8 mouse cellular contexts compared by ENCODE assay signal in genomic region chr5:122636958-122637357, GRCm38 (mm10). TPM values are rescaled to one million over a fixed set of nuclear protein-coding genes. Genes with fewer than 3 reads are reported as not detected.
A peak's percentile ranks its signal among the peaks of the same experiment; 100 is the strongest.
DNase-seq lines count a peak whose midpoint lies in the region; ATAC-seq and TF ChIP-seq lines count a peak whose summit lies in the region.

No protein-coding gene starts in this region.

- WGBS in hindbrain, embryonic 16.5 days = 43% methylated on average over 16 of the region's 16 CpGs
- 56% methylated on average over 16 of the region's 16 CpGs for WGBS in midbrain, embryonic 11.5 days

- TF ChIP-seq CTCF in cortical plate, adult 2 months (IDR thresholded peaks at IDR 0.05; ENCODE audit: extremely low read depth, insufficient read depth, low read length) = no peak

- H3K4me3 ChIP-seq in cortical plate, adult 2 months (ENCODE audit: insufficient read depth, low read length) = peak overlapping the region; percentile 19
- H3K4me3 ChIP-seq in hindbrain, embryonic 16.5 days (ENCODE audit: low read length) = peak overlapping the region; percentile 27
- H3K4me3 ChIP-seq in midbrain, embryonic 11.5 days (ENCODE audit: low read depth, low read length) = no peak overlapping the region

- DNase-seq in cerebellum, postnatal 36 days = peak; percentile 29 to 34
- no peak for DNase-seq in cerebellum, adult 11 months
- no peak for DNase-seq in midbrain, embryonic 11.5 days (ENCODE audit: low spot score, missing footprints)
- DNase-seq in left cerebral cortex, postnatal 14 days (ENCODE audit: low spot score in 2 of 2) = no peak
- no peak for DNase-seq in gastrocnemius, postnatal 4 days (ENCODE audit: low spot score in 2 of 2)
- no peak for DNase-seq in thymus, postnatal 14 days

- peak overlapping the region; percentile 50 for H3K4me2 ChIP-seq in hindbrain, embryonic 16.5 days (ENCODE audit: low read length)
- peak overlapping the region; percentile 40 for H3K4me2 ChIP-seq in midbrain, embryonic 11.5 days

- intact Hi-C loops in left cerebral cortex, postnatal 14 days (cut with DNase I) = no loop called here

- no peak for ATAC-seq in hindbrain, embryonic 16.5 days
- no peak for ATAC-seq in midbrain, embryonic 11.5 days (ENCODE audit: low FRiP score)

- no peaks in the 10 kb centered on the region for H3K9me3 ChIP-seq in hindbrain, embryonic 16.5 days (ENCODE audit: control insufficient read depth, low read length)
- H3K9me3 ChIP-seq in midbrain, embryonic 11.5 days (ENCODE audit: control insufficient read depth, low read length) = no peaks in the 10 kb centered on the region

- no peak for TF ChIP-seq POLR2A in cortical plate, adult 2 months (IDR thresholded peaks at IDR 0.05; ENCODE audit: extremely low read depth, insufficient read depth, low read length)

- H3K4me1 ChIP-seq in cortical plate, adult 2 months (ENCODE audit: control insufficient read depth, insufficient read depth, low read length) = no peaks in the 10 kb centered on the region
- no peaks in the 10 kb centered on the region for H3K4me1 ChIP-seq in hindbrain, embryonic 16.5 days (ENCODE audit: control insufficient read depth, insufficient read depth, low read depth, low read length)
- H3K4me1 ChIP-seq in midbrain, embryonic 11.5 days (ENCODE audit: control insufficient read depth, insufficient read depth, low read length) = 0 out of 2 replicates have a peak, but pooled peaks cover 3% of the 10 kb centered on the region

- no peak overlapping the region for H3K27ac ChIP-seq in cortical plate, adult 2 months (ENCODE audit: insufficient read depth, low read length)
- H3K27ac ChIP-seq in hindbrain, embryonic 16.5 days (ENCODE audit: low read depth, low read length) = no peak overlapping the region
- H3K27ac ChIP-seq in midbrain, embryonic 11.5 days (ENCODE audit: low read depth, low read length) = no peak overlapping the region

- H3K9ac ChIP-seq in hindbrain, embryonic 16.5 days (ENCODE audit: low read depth, low read length) = 0 out of 2 replicates have a peak overlapping the region, but pooled peaks have one; percentile 2
- H3K9ac ChIP-seq in midbrain, embryonic 11.5 days (ENCODE audit: low read length) = no peak overlapping the region

- no peaks in the 10 kb centered on the region for H3K36me3 ChIP-seq in hindbrain, embryonic 16.5 days (ENCODE audit: control insufficient read depth, insufficient read depth, low read length)
- no peaks in the 10 kb centered on the region for H3K36me3 ChIP-seq in midbrain, embryonic 11.5 days (ENCODE audit: control insufficient read depth, insufficient read depth, low read length)

- no peaks in the 10 kb centered on the region for H3K27me3 ChIP-seq in hindbrain, embryonic 16.5 days (replicated peaks; ENCODE audit: control insufficient read depth, insufficient read depth, low read length)
- H3K27me3 ChIP-seq in midbrain, embryonic 11.5 days (ENCODE audit: control insufficient read depth, insufficient read depth, low read length) = no peaks in the 10 kb centered on the region

RNA-seq across cellular contexts. Expression of gene P2rx7, which starts 6.8 kb away (rescaled TPM):
- 18.7 and 18.9 TPM in 2 replicates for polyA plus RNA-seq in cortical plate, adult 2 months (2012; rRNA removed)
- 4.8 and 6.1 TPM in 2 replicates for polyA plus RNA-seq in hindbrain, embryonic 16.5 days (2015; fragmentation: Nextera tagmentation; extraction: Ambion mirVana)
- polyA plus RNA-seq in midbrain, embryonic 11.5 days (2014; fragmentation: Nextera tagmentation; extraction: Ambion mirVana) = 0.63 and 0.92 TPM in 2 replicates
- 1 to 10 TPM; 6.3 to 6.8 TPM for total RNA-seq in left cerebral cortex, postnatal 14 days (2021)
- 1 to 10 TPM; 5.1 to 6.0 TPM for total RNA-seq in gastrocnemius, postnatal 4 days (2021)

RNA-seq across cellular contexts. Expression of gene Ift81, which starts 22.6 kb away (rescaled TPM):
- polyA plus RNA-seq in cortical plate, adult 2 months (2012; rRNA removed) = 21.8 and 25.5 TPM in 2 replicates
- polyA plus RNA-seq in hindbrain, embryonic 16.5 days (2015; fragmentation: Nextera tagmentation; extraction: Ambion mirVana) = 54.5 and 58.0 TPM in 2 replicates
- polyA plus RNA-seq in midbrain, embryonic 11.5 days (2014; fragmentation: Nextera tagmentation; extraction: Ambion mirVana) = 48.5 and 50.5 TPM in 2 replicates
- 10 to 100 TPM; 35.5 to 36.5 TPM for total RNA-seq in left cerebral cortex, postnatal 14 days (2021)
- total RNA-seq in gastrocnemius, postnatal 4 days (2021) = 10 to 100 TPM; 14.9 to 27.0 TPM

Comparison
In these comparisons a context has a peak if more than half of its experiments do, and no peak if none do; other contexts are left out.
1. DNase-seq: peak in cerebellum, postnatal 36 days (2 of 2); none in cerebellum, adult 11 months (single experiment), midbrain, embryonic 11.5 days (single experiment), left cerebral cortex, postnatal 14 days (0 of 2), gastrocnemius, postnatal 4 days (0 of 2) and thymus, postnatal 14 days (single experiment).